Mouse (Mus musculus) MEL (cell line): ENCODE results near the gene Zmiz1. TPM values are rescaled to one million over a fixed set of nuclear protein-coding genes. Genes with fewer than 3 reads are reported as not detected.

ENCODE experiments used
- DNase-seq: peaks from one replicate; pipeline ENCODE4 v3.0.0; 2011; ENCODE audit warnings: low read depth, low spot score
- H3K27ac ChIP-seq: 2 replicates; pipeline ENCODE4 v1.5.1; 2012; ENCODE audit warnings: low read depth, mild to moderate bottlenecking, control low read depth, low read length, moderate library complexity; ENCODE audit not compliant: control insufficient read depth
- H3K27me3 ChIP-seq, 2 experiments: fragments of 150-350 bp in 1 of 2; sonication (generic) in 1 of 2; 2 replicates each; pipeline ENCODE4 v1.6.1; 2012; ENCODE audit warnings: low read length in 2 of 2, mild to moderate bottlenecking in 2 of 2, improper control_type of control experiment in 1 of 2, moderate library complexity in 1 of 2; ENCODE audit not compliant: insufficient read depth in 2 of 2, control insufficient read depth in 1 of 2
- H3K36me3 ChIP-seq, 2 experiments: 2 replicates each; pipeline ENCODE4 v1.6.1; 2012 to 2014; ENCODE audit warnings: low read length in 2 of 2, improper control_type of control experiment in 1 of 2, inconsistent platforms in 1 of 2, mild to moderate bottlenecking in 1 of 2; ENCODE audit not compliant: insufficient read depth in 2 of 2, control insufficient read depth in 1 of 2
- H3K4me1 ChIP-seq, 2 experiments: fragments of 150-350 bp in 1 of 2; sonication (generic) in 1 of 2; 2 replicates each; pipeline ENCODE4 v1.6.1; 2012; ENCODE audit warnings: low read length in 2 of 2, improper control_type of control experiment in 1 of 2, mild to moderate bottlenecking in 1 of 2; ENCODE audit not compliant: insufficient read depth in 2 of 2, control insufficient read depth in 1 of 2
- H3K4me3 ChIP-seq, 2 experiments: fragments of 150-350 bp in 1 of 2; sonication (generic) in 1 of 2; 2 replicates each; pipeline ENCODE4 v1.5.1; 2012; ENCODE audit warnings: low read depth in 2 of 2, low read length in 2 of 2, mild to moderate bottlenecking in 2 of 2, moderate library complexity in 2 of 2, control low read depth in 1 of 2, improper control_type of control experiment in 1 of 2; ENCODE audit not compliant: control insufficient read depth in 1 of 2, insufficient read depth in 1 of 2
- H3K79me2 ChIP-seq: 2 replicates; pipeline ENCODE4 v1.6.1; 2012; ENCODE audit warnings: mild to moderate bottlenecking, low read length, moderate library complexity; ENCODE audit not compliant: control insufficient read depth, poor library complexity, insufficient read depth
- H3K9ac ChIP-seq: 2 replicates; pipeline ENCODE4 v1.6.1; 2012; ENCODE audit warnings: low read depth, mild to moderate bottlenecking, control low read depth, low read length, moderate library complexity; ENCODE audit not compliant: control insufficient read depth, poor library complexity, severe bottlenecking
- H3K9me3 ChIP-seq: fragments of 150-350 bp; sonication (generic); replicated peaks from 2 replicates; pipeline ENCODE4 v1.6.1; 2012; ENCODE audit warnings: mild to moderate bottlenecking, low read length, improper control_type of control experiment, moderate library complexity; ENCODE audit not compliant: insufficient read depth
- BHLHE40 ChIP-seq: IDR thresholded peaks from 2 replicates; pipeline ENCODE4 v1.6.1; 2012; ENCODE audit warnings: low read depth, mild to moderate bottlenecking, inconsistent platforms, low read length, improper control_type of control experiment, borderline replicate concordance
- CTCF ChIP-seq, 3 experiments: IDR thresholded peaks in 2 of 3; conservative IDR thresholded peaks in 1 of 3; 2 replicates each; pipeline ENCODE4 v1.5.1; 2011 to 2012; ENCODE audit warnings: low read length in 3 of 3, low read depth in 2 of 3, mild to moderate bottlenecking in 2 of 3, improper control_type of control experiment in 1 of 3, inconsistent platforms in 1 of 3, mixed read lengths in 1 of 3, moderate library complexity in 1 of 3; ENCODE audit not compliant: control insufficient read depth in 1 of 3, insufficient read depth in 1 of 3, poor library complexity in 1 of 3, severe bottlenecking in 1 of 3
- E2F4 ChIP-seq: IDR thresholded peaks from 2 replicates; pipeline ENCODE4 v1.6.1; 2011; ENCODE audit warnings: low read depth, low read length, improper control_type of control experiment, borderline replicate concordance
- ELF1 ChIP-seq: IDR thresholded peaks from 2 replicates; pipeline ENCODE4 v1.6.1; 2014; ENCODE audit warnings: low read depth, mild to moderate bottlenecking, inconsistent platforms, low read length, improper control_type of control experiment, moderate library complexity
- EP300 ChIP-seq, 2 experiments: IDR thresholded peaks; 2 replicates each; pipeline ENCODE4 v1.6.1; 2011; ENCODE audit warnings: improper control_type of control experiment in 2 of 2, low read length in 2 of 2, low read depth in 1 of 2, mild to moderate bottlenecking in 1 of 2
- GABPA ChIP-seq: IDR thresholded peaks from 2 replicates; pipeline ENCODE4 v1.6.1; 2012; ENCODE audit warnings: low read depth, mild to moderate bottlenecking, inconsistent platforms, low read length, improper control_type of control experiment, moderate library complexity
- GATA1 ChIP-seq: IDR thresholded peaks from 2 replicates; pipeline ENCODE4 v1.6.1; 2011; ENCODE audit warnings: low read depth, low read length, improper control_type of control experiment
- JUND ChIP-seq: IDR thresholded peaks from 2 replicates; pipeline ENCODE4 v1.6.1; 2011; ENCODE audit warnings: low read depth, mild to moderate bottlenecking, improper control_type of control experiment, low read length
- KAT2A ChIP-seq: conservative IDR thresholded peaks from 2 replicates; pipeline ENCODE4 v1.6.1; 2012; ENCODE audit warnings: low read depth, low read length, improper control_type of control experiment, inconsistent platforms
- MAZ ChIP-seq: IDR thresholded peaks from 2 replicates; pipeline ENCODE4 v1.6.1; 2012; ENCODE audit warnings: low read depth, mild to moderate bottlenecking, inconsistent platforms, low read length, improper control_type of control experiment
- MEF2A ChIP-seq: IDR thresholded peaks from 2 replicates; pipeline ENCODE4 v1.6.1; 2014; ENCODE audit warnings: low read depth, mild to moderate bottlenecking, inconsistent platforms, low read length, improper control_type of control experiment; ENCODE audit not compliant: poor library complexity, insufficient replicate concordance, severe bottlenecking; ENCODE audit errors: extremely low read depth
- NELFE ChIP-seq: IDR thresholded peaks from 2 replicates; pipeline ENCODE4 v1.6.1; 2011; ENCODE audit warnings: low read depth, low read length, improper control_type of control experiment
- NRF1 ChIP-seq: IDR thresholded peaks from 2 replicates; pipeline ENCODE4 v1.6.1; 2014; ENCODE audit warnings: low read depth, mild to moderate bottlenecking, inconsistent platforms, low read length, improper control_type of control experiment, moderate library complexity; ENCODE audit not compliant: poor library complexity, insufficient read depth, severe bottlenecking
- POLR2A ChIP-seq, 2 experiments: IDR thresholded peaks; 2 replicates each; pipeline ENCODE4 v1.6.1; 2011 to 2012; ENCODE audit warnings: low read length in 2 of 2, mild to moderate bottlenecking in 2 of 2, control low read depth in 1 of 2, improper control_type of control experiment in 1 of 2, low read depth in 1 of 2, moderate library complexity in 1 of 2; ENCODE audit not compliant: control insufficient read depth in 1 of 2, insufficient read depth in 1 of 2, poor library complexity in 1 of 2
- TBP ChIP-seq: IDR thresholded peaks from 2 replicates; pipeline ENCODE4 v1.8.0; 2011; ENCODE audit warnings: low read depth, low read length, improper control_type of control experiment
- TCF12 ChIP-seq: IDR thresholded peaks from 2 replicates; pipeline ENCODE4 v1.6.1; 2014; ENCODE audit warnings: low read depth, mild to moderate bottlenecking, inconsistent platforms, low read length, improper control_type of control experiment, moderate library complexity
- USF1 ChIP-seq: IDR thresholded peaks from 2 replicates; pipeline ENCODE4 v1.6.1; 2014; ENCODE audit warnings: low read depth, mild to moderate bottlenecking, inconsistent platforms, low read length, improper control_type of control experiment, moderate library complexity
- ZKSCAN1 ChIP-seq: IDR thresholded peaks from 2 replicates; pipeline ENCODE4 v1.6.1; 2012; ENCODE audit warnings: low read depth, mild to moderate bottlenecking, inconsistent platforms, low read length, improper control_type of control experiment, moderate library complexity
- ZMIZ1 ChIP-seq: IDR thresholded peaks from 2 replicates; pipeline ENCODE4 v1.6.1; 2012; ENCODE audit warnings: low read depth, mild to moderate bottlenecking, inconsistent platforms, low read length, improper control_type of control experiment, moderate library complexity
- polyA plus RNA-seq, 2 experiments: library from polyadenylated mRNA; stranded (reverse) in 1 of 2; unstranded in 1 of 2; fragments of >175 nt in 1 of 2; fragments of >200 nt in 1 of 2; gene quantifications; 2 replicates each; pipeline versions ENCODE4 v1.2.1 to v1.2.4; 2012; ENCODE audit warnings: low replicate concordance in 2 of 2, low read depth in 1 of 2; ENCODE audit not compliant: insufficient read length in 2 of 2, insufficient read depth in 1 of 2, missing spikeins in 1 of 2
- total RNA-seq: library from RNA; depleted of rRNA; stranded (reverse); fragments of 300-350 nt; gene quantifications from 2 replicates; pipeline ENCODE4 v1.2.3, GENCODE M21; 2012

Gene Zmiz1
- total and polyA plus RNA-seq, 3 experiments: 2.7 to 19.9 TPM; not detected in 1

GRCm38 (mm10) chr14:25487470-25487955, 28.5 kb downstream of the Zmiz1 start:
- H3K27ac ChIP-seq: no peak overlapping the region
- H3K9ac ChIP-seq: no peak overlapping the region
- peaks cover 15% of the 10 kb centered on the region for H3K79me2 ChIP-seq
- TF ChIP-seq POLR2A (IDR thresholded peaks at IDR 0.05; ENCODE audit: control insufficient read depth in 1 of 2, insufficient read depth in 1 of 2, low read depth in 1 of 2, low read length in 2 of 2, poor library complexity in 1 of 2) (no peak), TBP (no peak), ZMIZ1 (no peak), E2F4 (no peak), NRF1 (no peak), TCF12 (no peak), MEF2A (no peak), USF1 (no peak), BHLHE40 (no peak), GABPA (no peak), NELFE (no peak), KAT2A (no peak), JUND (no peak)
- H3K27me3 ChIP-seq: no peaks in the 10 kb centered on the region
- H3K9me3 ChIP-seq: no peaks in the 10 kb centered on the region
- H3K4me1 ChIP-seq: peaks cover 10 to 40% of the 10 kb centered on the region in 2 experiments
- DNase-seq: no peak
- H3K36me3 ChIP-seq: peaks cover 0 to 22% of the 10 kb centered on the region in 2 experiments; a peak in 2 of 4 replicates
- no peak overlapping the region for H3K4me3 ChIP-seq

GRCm38 (mm10) chr14:25488097-25488613, 29.2 kb downstream of the Zmiz1 start:
- no peak overlapping the region for H3K9ac ChIP-seq
- H3K27me3 ChIP-seq: no peaks in the 10 kb centered on the region
- no peak overlapping the region for H3K27ac ChIP-seq
- TF ChIP-seq CTCF (IDR thresholded peaks at IDR 0.05 in 2 of 3, conservative IDR thresholded peaks at IDR 0.05 in 1 of 3; ENCODE audit: control insufficient read depth in 1 of 3, insufficient read depth in 1 of 3, low read depth in 2 of 3, low read length in 3 of 3, poor library complexity in 1 of 3, severe bottlenecking in 1 of 3) (no peak), ELF1 (no peak), USF1 (no peak), ZKSCAN1 (no peak), GATA1 (no peak), POLR2A (IDR thresholded peaks at IDR 0.05; ENCODE audit: control insufficient read depth in 1 of 2, insufficient read depth in 1 of 2, low read depth in 1 of 2, low read length in 2 of 2, poor library complexity in 1 of 2) (no peak), TCF12 (no peak), JUND (no peak), EP300 (IDR thresholded peaks at IDR 0.05; ENCODE audit: low read depth in 1 of 2, low read length in 2 of 2) (no peak), MAZ (no peak), BHLHE40 (no peak)
- TF ChIP-seq, all 39 proteins: peak for 0
- Histone ChIP-seq H3K9me3 (no peaks in the 10 kb centered on the region), H3K4me1 (peaks cover 10 to 37% of the 10 kb centered on the region in 2 experiments), H3K4me3 (no peak overlapping the region), H3K36me3 (peaks cover 0 to 17% of the 10 kb centered on the region in 2 experiments; a peak in 2 of 4 replicates), H3K79me2 (peaks cover 14% of the 10 kb centered on the region)
- no peak for DNase-seq
